Mouse (Mus musculus) gastrocnemius, adult 2 months (tissue): Measurements from ENCODE around the gene Olfr10. TPM values are rescaled to one million over a fixed set of nuclear protein-coding genes. Genes with fewer than 3 reads are reported as not detected.
A peak's percentile ranks its signal among the peaks of the same experiment; 100 is the strongest.

Experiments used
- DNase-seq: peaks from one replicate; pipeline ENCODE4 v3.0.0; 2022
- H3K27ac ChIP-seq: fragments of 200-600 bp; 2 replicates; pipeline ENCODE4 v1.8.1; 2022; ENCODE audit warnings: mild to moderate bottlenecking
- H3K4me3 ChIP-seq: fragments of 200-600 bp; 2 replicates; pipeline ENCODE4 v1.8.1; 2022; ENCODE audit warnings: mild to moderate bottlenecking, moderate library complexity
- CTCF ChIP-seq: fragments of 200-600 bp; IDR thresholded peaks from 2 replicates; pipeline ENCODE4 v1.8.1; 2022; ENCODE audit warnings: antibody characterized with exemption, mild to moderate bottlenecking, moderate library complexity
- intact Hi-C: fragments of 180-260 bp; cut with DNase I; formaldehyde crosslinking; loops from one replicate; pipeline ENCODE4 v1.15.1; 2025
- long read RNA-seq, 2 experiments: library from polyadenylated mRNA; stranded (forward); transcript quantifications; one replicate each; pipeline ENCODE4 v2.0.0; 2021
- total RNA-seq, 2 experiments: library from RNA; stranded (reverse); gene quantifications; 2 replicates each; pipeline ENCODE4 v1.2.3; 2021

The Olfr10 gene
- not detected for total RNA-seq
- long read RNA-seq, experiment 1 = 0 reads
- long read RNA-seq, experiment 2 = 0 reads

DNA sequence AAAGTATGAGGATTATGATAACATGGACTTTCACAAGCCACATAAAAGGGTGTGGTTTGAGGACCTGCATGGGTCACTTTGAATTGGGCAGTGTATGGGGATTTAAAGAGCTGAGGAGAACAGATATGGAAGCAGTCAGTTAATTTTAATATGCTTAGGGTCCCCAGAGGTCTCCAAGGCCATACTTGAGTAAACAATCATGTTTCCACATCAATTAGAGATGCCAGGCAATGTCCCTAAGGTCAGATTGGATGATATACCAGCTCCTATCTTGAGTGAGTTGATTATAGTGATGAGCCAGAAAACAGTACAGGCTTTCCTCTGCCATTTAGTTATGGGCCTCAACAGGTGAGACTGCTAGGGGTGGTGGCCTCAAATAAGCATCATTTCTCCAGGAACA is at the start of gene Olfr10:
Gene Olfr10 (plus strand): TSS at position 301 of the 400 bp plus-strand sequence.
- DNase-seq = no peak
- intact Hi-C loops = no loop called here
- no peak for TF ChIP-seq CTCF
- H3K4me3 ChIP-seq = no peak within 1 kb of the TSS
- no peak within 1 kb of the TSS for H3K27ac ChIP-seq

DNA sequence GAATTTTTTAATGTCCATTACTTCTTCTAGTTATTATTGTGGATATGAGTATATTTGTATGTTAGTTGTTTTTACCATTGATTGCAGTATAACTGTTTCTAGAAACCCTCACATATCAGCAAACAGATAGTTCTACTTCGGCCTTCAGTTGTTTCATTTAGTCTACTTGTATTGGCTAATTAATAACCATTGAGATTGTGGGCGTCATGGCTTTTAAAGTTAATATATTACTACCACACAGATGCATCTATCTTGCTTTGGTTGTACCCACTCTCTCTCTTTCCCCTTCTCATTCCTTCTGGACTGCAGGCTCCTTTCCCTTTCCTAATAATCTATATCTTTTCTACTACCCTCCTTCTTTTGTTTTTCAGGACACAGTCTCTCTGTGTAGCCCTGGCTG is 45.2 kb upstream of the Olfr10 start:
- no peak overlapping the region for H3K27ac ChIP-seq
- no peak for DNase-seq
- no peak for TF ChIP-seq CTCF
- intact Hi-C loops = no loop called here
- no peak overlapping the region for H3K4me3 ChIP-seq

DNA sequence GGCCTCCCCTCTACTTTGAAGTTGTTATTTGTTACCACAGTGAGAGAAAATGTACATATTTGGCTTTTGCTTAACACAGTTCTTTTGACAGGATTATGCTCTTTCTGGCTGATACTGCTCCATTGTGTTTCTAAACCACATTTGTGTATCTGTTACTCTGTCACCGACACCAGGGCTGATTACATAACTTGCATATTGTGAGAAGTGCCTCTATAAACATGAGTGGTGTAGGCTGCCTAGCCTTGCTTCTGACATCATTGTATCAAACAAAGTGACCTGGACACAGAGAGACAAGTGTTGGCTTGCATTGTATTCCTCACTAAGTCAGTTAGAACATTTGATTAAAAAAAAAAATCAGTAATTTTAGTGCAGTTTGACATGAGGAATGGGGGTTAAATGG is 44.7 kb upstream of the Olfr10 start:
- TF ChIP-seq CTCF = no peak
- H3K4me3 ChIP-seq = no peak overlapping the region
- no peak overlapping the region for H3K27ac ChIP-seq
- DNase-seq = no peak
- intact Hi-C loops = no loop called here

GRCm38 (mm10) chr11:49260598-49261312 is 43.8 kb upstream of the Olfr10 start:
- TF ChIP-seq CTCF = no peak
- DNase-seq = peak; percentile 54
- no peak overlapping the region for H3K4me3 ChIP-seq
- peak overlapping the region; percentile 6; the same call in 1 of the 2 replicates for H3K27ac ChIP-seq
- intact Hi-C loops = no loop called here

DNA sequence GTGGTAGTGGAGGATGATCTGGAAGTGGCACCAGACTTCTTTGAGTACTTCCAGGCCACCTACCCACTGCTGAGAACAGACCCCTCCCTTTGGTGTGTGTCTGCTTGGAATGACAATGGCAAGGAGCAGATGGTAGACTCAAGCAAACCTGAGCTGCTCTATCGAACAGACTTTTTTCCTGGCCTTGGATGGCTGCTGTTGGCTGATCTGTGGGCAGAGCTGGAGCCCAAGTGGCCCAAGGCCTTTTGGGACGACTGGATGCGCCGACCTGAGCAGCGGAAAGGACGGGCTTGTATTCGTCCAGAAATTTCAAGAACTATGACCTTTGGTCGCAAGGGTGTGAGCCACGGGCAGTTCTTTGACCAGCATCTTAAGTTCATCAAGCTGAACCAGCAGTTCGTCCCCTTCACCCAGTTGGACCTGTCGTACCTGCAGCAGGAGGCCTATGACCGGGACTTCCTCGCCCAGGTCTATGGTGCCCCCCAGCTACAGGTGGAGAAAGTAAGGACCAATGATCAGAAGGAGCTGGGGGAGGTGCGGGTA is 43.2 kb upstream of the Olfr10 start:
- no peak for DNase-seq
- intact Hi-C loops = no loop called here
- no peak for TF ChIP-seq CTCF
- Histone ChIP-seq H3K27ac (no peak overlapping the region; the same call in 1 of the 2 replicates), H3K4me3 (no peak overlapping the region)

GRCm38 (mm10) chr11:49262286-49262685 is 42.3 kb upstream of the Olfr10 start:
- H3K27ac ChIP-seq = peak overlapping the region; percentile 63
- intact Hi-C loops = no loop called here

DNA sequence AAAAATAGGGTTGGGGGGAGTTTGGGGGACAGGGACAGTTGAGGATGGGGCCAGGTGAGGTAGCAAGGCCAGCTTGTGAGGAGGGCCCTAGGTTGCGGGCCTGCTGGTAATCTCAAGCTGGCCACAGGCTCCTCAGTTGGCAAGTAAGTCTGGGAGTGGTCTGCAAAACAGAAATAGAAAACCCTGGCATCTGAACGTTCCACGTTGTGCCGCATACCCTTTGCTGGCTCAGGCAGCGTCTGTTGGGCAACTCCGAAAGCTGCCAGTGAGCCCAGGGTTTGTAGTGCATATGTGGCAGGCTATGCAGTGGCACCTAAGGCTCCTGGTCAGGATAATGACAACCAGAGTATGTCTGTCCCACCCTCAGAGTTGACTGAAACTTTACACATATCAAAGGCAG is 41.4 kb upstream of the Olfr10 start:
- Histone ChIP-seq H3K4me3 (no peak overlapping the region), H3K27ac (peak overlapping the region; percentile 63)
- no peak for DNase-seq
- intact Hi-C loops = no loop called here
- no peak for TF ChIP-seq CTCF

More at GRCm38 (mm10) chr11:49262286-49262685, 42.3 kb upstream of the Olfr10 start:
- no peak for TF ChIP-seq CTCF
- H3K4me3 ChIP-seq = no peak overlapping the region
- DNase-seq = no peak

DNA sequence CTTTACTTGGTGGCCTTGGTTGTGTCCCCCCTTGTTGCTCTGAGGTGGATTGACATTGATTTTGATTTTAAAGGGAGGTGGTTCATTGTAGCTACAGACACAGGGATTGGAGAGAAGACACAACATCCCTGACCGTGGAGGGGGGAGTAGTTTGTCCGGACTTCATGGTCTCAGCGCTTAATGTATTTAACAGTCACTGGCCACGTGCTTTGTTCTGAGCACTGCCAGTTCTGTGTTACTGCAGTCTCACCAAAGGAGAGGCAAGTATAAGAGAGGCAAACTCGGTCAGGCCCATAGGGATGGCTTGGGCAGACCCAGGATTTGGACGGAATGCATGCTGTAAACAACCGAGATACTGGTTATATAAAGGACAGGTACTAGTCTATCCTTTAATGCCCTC is 40.5 kb upstream of the Olfr10 start:
- intact Hi-C loops = no loop called here
- no peak for TF ChIP-seq CTCF
- DNase-seq = no peak
- H3K4me3 ChIP-seq = no peak overlapping the region
- H3K27ac ChIP-seq = peak overlapping the region; percentile 46

DNA sequence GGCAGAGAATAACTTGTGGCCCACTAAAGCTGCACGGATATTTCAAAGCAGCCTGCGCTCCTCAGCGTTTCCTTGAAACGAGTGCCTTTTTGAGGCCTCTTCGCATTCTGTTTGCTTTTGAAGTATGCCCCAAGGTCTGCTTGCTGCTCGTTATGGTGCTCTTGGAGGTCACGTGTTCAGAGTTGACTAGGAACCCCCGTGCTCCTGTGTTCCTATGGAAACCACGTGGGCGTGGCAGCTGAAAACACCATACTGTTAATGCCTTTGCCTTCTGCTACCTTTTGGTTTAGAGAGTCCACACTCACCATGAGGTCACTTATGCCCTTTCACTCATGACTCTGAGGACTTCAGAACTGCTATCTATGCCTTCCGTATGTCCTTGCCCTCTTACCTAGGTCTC is 39.9 kb upstream of the Olfr10 start:
- intact Hi-C loops = no loop called here
- no peak for TF ChIP-seq CTCF
- Histone ChIP-seq H3K27ac (peak overlapping the region; percentile 35; the same call in 1 of the 2 replicates), H3K4me3 (no peak overlapping the region)
- DNase-seq = no peak

GRCm38 (mm10) chr11:49265101-49265500 is 39.4 kb upstream of the Olfr10 start:
- intact Hi-C loops = no loop called here
- H3K27ac ChIP-seq = no peak overlapping the region
- TF ChIP-seq CTCF = no peak

GRCm38 (mm10) chr11:49266671-49267070 is 37.9 kb upstream of the Olfr10 start:
- no peak for TF ChIP-seq CTCF
- no peak for DNase-seq
- Histone ChIP-seq H3K27ac (no peak overlapping the region), H3K4me3 (no peak overlapping the region)
- intact Hi-C loops = no loop called here

More at GRCm38 (mm10) chr11:49265101-49265500, 39.4 kb upstream of the Olfr10 start:
- DNase-seq = no peak
- no peak overlapping the region for H3K4me3 ChIP-seq

DNA sequence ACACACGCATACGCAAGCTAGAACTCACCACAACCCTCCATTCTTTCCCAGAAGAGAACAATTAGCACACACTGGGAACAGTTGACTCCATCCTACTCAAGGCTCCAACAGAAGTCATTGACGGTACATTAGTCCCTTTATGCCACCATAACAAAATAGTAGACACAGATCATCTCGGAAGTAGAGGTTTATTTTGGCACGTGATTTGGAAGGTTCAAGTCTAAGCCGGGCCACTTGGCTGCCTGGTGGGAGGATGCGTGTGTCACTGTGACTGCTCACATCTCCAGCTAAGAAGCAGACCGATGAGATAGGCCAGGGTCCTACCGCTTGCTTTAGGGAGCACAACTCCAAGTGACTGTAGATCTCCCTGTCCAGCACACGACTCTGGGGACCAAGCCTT is 37.2 kb upstream of the Olfr10 start:
- no peak overlapping the region for H3K27ac ChIP-seq
- intact Hi-C loops = no loop called here
- no peak for DNase-seq
- no peak for TF ChIP-seq CTCF
- no peak overlapping the region for H3K4me3 ChIP-seq

DNA sequence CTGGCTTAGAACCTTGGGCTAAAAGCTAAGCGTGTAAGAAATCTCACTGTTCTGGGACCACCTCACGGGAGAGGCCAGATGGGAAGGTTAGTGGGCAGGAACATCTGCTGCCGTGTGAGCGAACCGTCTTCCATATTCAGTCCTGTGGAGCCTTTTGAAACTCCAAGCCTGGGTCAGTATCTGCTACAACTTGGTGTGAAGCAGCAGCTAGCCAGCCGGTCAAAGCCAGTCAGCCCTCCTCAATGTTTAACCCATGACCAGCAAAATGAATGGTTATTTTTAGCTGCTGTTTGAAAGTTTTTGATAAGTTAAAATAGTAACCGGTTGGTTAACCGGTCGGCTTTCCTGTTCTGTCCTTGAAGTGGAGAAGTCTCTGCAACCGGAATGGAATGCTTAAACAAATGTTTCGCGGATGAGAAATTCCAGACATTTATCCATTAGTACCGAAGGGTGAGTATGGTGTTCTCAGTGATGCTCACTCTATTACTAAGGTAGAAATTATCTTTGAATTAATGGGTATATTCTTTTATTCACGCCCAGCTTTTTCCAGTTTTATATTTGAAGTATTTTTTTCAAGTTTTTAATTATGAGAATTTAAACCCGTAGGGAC is 36.5 kb upstream of the Olfr10 start:
- Histone ChIP-seq H3K27ac (no peak overlapping the region), H3K4me3 (no peak overlapping the region)
- no peak for DNase-seq
- intact Hi-C loops = no loop called here
- no peak for TF ChIP-seq CTCF
